Mouse (Mus musculus): Measurements from ENCODE around the gene Ube2cbp. TPM values are rescaled to one million over a fixed set of nuclear protein-coding genes. Genes with fewer than 3 reads are reported as not detected.
A peak's percentile ranks its signal among the peaks of the same experiment; 100 is the strongest.

Gene Ube2cbp
- polyA plus RNA-seq, 1 experiment, result 1.0 TPM

DNA sequence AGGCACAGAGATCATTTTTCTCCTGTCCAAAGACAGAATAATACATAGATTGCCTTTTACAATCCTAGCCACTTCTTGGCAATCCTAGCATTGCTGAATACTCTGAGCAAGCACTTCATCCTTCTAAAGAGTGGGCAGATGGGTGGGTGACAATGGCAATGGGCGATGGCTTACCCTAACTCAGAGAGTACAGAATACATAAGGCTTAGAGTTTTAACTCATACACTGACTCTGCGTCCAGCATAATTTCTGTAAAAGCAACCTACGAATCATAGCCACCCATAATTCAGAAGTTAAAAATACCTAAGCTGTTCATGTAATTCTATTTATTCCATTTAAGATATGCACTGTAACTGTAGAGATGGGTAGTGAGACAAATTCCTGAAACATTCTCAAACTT, 29.2 kb downstream of the Ube2cbp start:
- no peak for DNase-seq (ENCODE audit: low read depth)

DNA sequence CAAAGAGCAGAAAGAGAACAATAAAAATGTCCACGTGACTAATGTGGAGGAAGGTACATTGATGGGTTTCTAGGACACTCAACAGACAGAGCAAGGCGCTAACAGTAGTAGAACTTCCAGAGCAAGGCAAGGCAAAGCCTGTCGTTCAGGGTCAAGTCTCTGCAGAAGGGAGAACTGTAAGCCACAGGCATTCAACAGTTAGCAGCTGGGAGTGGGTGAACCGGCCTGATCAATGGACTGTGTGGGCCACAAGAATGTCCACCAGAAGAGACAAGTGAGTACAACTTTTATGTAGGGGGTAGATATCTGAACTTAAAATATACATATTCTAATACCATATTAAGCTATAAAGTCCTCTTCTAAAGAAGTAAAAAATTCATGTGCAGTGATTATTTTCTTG, 41.4 kb downstream of the Ube2cbp start:
- no peak for DNase-seq (ENCODE audit: low read depth)

DNA sequence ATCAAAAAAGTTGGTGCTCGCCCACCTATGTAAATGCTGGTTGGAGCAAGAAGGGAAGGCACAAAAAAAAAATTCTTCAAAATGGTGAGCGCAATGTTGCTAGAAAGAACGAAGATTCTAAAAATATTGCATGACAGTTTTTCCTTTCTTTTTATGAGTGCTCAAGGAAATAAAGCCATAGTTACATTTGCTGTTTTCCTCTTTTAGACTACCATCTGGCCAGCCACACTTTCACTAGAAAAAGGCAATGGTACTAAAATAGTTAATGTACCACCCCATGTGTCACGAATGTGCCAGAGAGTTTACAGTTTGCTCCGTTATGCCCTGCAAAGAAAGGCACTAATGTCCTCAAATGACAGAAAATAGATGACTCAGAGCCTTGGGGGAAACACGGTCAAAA, 45.4 kb downstream of the Ube2cbp start:
- DNase-seq (ENCODE audit: low read depth), result no peak

DNA sequence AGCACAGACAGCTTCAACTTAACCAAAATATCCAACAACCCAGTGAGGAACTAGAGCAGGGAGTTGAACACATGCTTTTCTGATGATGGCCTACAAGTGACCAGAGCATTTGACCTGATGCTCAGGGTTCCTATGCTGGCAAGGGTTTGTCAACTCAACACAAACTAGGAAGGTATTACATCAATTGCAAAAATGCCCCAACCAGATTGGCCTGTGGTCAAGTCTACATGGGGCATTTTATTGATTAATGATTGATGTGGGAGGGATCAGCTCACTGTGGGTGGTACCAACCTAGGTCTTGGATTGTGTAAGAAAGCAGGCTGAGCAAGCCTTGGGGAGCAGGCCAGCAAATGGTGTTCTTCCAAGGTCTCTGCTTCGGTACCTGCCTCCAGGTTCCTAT, 46.8 kb downstream of the Ube2cbp start:
- DNase-seq (ENCODE audit: low read depth), result no peak

- no peak for DNase-seq (ENCODE audit: low read depth)
Measured at GRCm38 (mm10) chr9:86395785-86396184, 69.0 kb downstream of the Ube2cbp start.

- no peak for DNase-seq (ENCODE audit: low read depth)
Measured at GRCm38 (mm10) chr9:86395012-86395411, 69.7 kb downstream of the Ube2cbp start.

- DNase-seq (ENCODE audit: low read depth), result no peak
Measured at GRCm38 (mm10) chr9:86393586-86394272, 71.0 kb downstream of the Ube2cbp start.

DNA sequence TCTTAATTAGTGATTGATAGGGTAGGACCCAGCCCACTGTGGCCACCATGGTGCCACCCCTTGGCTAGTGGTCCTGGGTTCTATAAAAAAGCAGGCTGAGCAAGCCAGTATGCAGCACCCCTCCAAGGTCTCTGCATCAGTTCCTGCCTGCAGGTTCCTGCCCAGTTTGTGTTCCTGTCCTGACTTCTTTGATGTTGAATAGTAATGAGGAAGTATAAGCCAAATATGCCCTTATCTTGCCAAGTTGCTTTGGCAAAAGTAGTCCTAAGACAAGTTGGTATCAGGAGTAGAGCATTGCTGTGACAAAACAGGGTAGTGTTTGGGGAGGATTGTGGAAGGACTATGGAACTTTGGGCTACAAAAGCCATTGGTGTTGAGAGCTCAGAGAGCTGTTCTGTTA, 73.3 kb downstream of the Ube2cbp start:
- no peak for DNase-seq (ENCODE audit: low read depth)

DNA sequence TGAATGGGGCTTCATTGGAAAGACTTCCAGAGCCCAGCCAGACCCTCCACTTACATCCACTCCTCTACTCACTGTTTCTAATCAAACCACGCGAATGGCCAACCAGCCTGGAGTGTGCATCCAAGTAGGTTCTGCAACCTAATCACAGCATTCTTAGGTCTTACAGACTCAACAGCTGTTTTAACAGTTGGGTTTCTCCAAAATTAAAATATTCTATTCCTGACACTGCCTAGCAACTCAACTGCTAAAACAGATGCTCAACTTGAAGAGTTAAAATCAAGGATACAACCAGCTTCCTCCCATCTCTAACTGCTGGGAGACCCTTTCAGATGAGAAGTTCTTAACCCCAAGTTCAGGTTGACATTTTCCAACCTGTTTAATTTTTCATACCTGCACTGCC, 74.0 kb downstream of the Ube2cbp start:
- no peak for DNase-seq (ENCODE audit: low read depth)

GRCm38 (mm10) chr9:86388538-86388937, 76.2 kb downstream of the Ube2cbp start:
- DNase-seq (ENCODE audit: low read depth), result no peak

GRCm38 (mm10) chr9:86376923-86377322, 87.8 kb downstream of the Ube2cbp start:
- DNase-seq (ENCODE audit: low read depth), result no peak

- DNase-seq (ENCODE audit: low read depth), result no peak
Measured at GRCm38 (mm10) chr9:86372783-86373567, 91.8 kb downstream of the Ube2cbp start.

GRCm38 (mm10) chr9:86369208-86369607, 95.5 kb downstream of the Ube2cbp start:
- no peak for DNase-seq (ENCODE audit: low read depth)

GRCm38 (mm10) chr9:86360536-86360935, 104.2 kb downstream of the Ube2cbp start:
- DNase-seq (ENCODE audit: low read depth), result peak; percentile 76

DNA sequence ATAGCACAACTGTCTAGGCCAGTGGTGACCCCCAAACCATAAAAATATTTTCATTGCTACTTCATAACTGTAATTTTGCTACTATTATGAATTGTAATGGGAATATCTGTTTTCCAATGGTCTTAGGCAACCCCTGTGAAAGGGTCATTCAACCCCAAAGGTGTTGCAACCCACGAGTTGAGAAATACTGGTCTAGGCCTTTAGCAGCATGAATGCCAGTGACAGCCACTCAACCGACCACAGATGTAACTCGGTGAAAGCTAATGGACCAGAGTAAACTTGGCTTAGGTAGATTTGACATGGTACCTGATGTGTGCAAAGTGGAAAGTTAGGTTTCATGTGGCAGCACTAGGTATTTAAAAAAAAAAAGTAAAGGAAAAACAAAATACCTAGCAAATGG, 108.9 kb downstream of the Ube2cbp start:
- no peak for DNase-seq (ENCODE audit: low read depth)

DNA sequence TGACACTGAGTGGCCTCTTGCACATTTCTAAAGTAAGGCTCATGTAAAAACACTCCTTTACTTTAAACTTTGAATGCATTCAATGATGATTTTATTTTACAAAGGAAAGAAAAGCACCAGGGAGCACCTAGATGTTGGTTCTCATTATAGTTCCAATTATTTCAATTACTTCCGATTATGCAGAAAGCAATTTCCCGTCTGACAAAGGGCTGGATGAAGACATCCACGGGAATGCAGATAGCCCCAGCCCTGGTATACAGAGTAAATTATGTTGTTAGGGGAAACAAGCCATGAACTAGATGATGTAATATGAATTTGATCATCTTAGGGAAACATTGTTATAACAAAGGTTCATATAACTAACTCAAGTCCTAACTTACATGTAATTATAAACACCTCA, 113.3 kb downstream of the Ube2cbp start:
- DNase-seq (ENCODE audit: low read depth), result no peak

- DNase-seq (ENCODE audit: low read depth), result no peak
Measured at GRCm38 (mm10) chr9:86336792-86337191, 128.0 kb downstream of the Ube2cbp start.

- DNase-seq (ENCODE audit: low read depth), result no peak
Measured at GRCm38 (mm10) chr9:86336361-86336760, 128.4 kb downstream of the Ube2cbp start.

DNA sequence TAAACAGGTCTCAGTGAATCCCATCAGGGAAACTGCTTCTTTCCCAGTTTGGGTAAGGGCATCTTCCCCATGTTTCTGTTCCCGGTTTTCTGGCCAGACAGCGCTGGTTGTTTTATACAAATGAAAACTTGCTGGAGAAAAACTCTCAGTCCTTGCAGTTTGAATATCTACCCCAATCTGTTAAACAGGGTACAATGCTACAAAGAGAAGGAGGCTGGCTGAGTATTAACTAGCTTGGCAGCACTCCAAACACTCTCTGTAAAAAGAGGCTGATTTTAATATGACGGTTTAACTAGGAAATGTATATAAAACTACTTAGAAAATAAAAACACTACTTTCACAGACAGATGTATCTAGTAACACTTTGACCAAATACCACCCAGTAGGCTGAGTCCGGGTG, 129.2 kb downstream of the Ube2cbp start:
- no peak for DNase-seq (ENCODE audit: low read depth)

DNA sequence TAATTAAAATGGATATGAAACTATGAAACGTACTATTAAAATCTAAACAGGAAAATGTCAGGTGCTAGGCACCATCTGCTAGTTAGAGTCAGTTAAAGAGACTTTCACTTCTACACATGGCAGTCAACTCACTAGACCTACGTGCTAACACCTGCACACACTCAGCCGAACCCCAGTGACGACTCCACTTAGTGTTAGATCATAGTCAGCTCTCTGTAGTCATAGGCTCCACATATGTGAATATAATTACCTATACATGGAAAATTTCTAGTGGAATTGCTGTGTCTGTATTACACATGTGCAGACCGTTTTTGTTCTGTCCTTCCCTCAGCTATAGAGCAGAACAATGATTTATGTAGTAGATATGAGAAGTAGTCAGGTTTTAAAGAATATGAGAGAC, 130.4 kb downstream of the Ube2cbp start:
- DNase-seq (ENCODE audit: low read depth), result no peak

DNA sequence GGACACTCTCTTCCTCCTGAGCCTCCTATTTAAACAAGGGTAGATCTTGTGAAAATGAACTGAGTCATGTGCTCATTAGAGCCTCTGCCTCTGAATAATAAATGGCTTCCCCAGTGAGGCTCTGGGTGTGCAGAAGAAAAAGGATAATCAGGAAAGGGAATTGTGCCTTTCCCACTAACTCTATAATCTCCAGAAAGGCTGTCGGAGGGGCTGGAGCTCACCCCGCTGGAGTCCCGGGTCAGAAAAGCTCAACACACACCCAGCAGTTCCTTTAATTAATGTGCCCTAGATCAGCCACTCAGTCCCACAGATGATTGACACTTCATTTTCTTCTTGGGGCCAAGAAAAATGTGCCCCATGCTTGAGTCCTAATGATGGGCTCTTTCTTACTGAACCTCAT, 134.2 kb downstream of the Ube2cbp start:
- no peak for DNase-seq (ENCODE audit: low read depth)

- DNase-seq (ENCODE audit: low read depth), result no peak
Measured at GRCm38 (mm10) chr9:86328270-86328669, 136.5 kb downstream of the Ube2cbp start.

GRCm38 (mm10) chr9:86327341-86327740, 137.4 kb downstream of the Ube2cbp start:
- no peak for DNase-seq (ENCODE audit: low read depth)
